Mouse (Mus musculus): ENCODE data around the gene Rtbdn. TPM values are rescaled to one million over a fixed set of nuclear protein-coding genes. Genes with fewer than 3 reads are reported as not detected.

Rtbdn gene
- total and polyA plus RNA-seq, 2 experiments from 2014 or later: 3.5 to 10.4 TPM

DNA sequence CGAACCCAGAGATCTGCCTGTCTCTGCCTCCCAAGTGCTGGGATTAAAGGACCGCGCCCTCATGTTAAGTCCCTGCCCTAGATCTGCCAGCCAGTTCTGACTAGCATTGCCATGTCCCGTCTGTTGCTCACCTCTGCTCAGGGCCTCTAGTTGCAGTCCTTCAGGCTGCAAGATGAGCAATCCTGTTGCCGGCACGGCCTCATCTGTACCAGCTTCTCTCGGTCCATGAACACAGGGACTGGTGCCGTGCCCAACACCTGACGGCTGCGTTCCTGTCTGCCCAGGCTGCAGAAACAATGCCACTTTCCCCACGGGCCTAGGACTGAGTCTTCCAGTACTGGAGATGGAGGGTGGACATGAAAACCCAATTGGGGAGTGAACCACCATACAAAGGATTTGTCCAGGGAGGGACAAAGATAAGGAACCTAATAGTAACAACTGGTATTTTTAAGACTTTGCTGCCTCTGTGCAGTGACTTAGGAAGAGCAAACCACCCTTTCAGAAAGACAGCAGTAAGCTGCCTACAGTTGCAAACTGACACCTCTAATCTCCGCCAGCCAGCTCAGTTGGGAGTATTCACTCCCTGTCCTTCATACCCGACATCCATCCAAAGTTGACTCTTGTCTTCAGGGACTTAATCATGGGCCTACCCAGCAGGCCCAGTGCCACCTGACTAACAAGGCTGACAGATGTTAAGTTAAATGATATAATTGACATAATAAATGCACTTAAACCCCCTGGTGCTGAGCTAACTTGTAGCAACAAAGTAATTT is 20.9 kb downstream of the Rtbdn start:
- whole genome bisulfite sequencing: 87% methylated on average over 13 of the region's 13 CpGs
- H3K4me2 ChIP-seq (ENCODE audit: low read depth): no peak overlapping the region
- no peaks in the 10 kb centered on the region for H3K9me3 ChIP-seq (ENCODE audit: low read length)
- no peak for ATAC-seq
- peaks cover 17% of the 10 kb centered on the region; the same call in 1 of the 2 replicates for H3K36me3 ChIP-seq (ENCODE audit: insufficient read depth)
- H3K4me3 ChIP-seq (ENCODE audit: low read depth, low read length): no peak overlapping the region
- H3K27me3 ChIP-seq (ENCODE audit: insufficient read depth, low read length): no peaks in the 10 kb centered on the region
- TF ChIP-seq CTCF (IDR thresholded peaks at IDR 0.05; ENCODE audit: low read depth): no peak
- H3K27ac ChIP-seq (ENCODE audit: low read depth, low read length): no peak overlapping the region
- DNase-seq: no peak
- H3K4me1 ChIP-seq (ENCODE audit: insufficient read depth): peaks cover 16% of the 10 kb centered on the region
- no peak overlapping the region for H3K9ac ChIP-seq

DNA sequence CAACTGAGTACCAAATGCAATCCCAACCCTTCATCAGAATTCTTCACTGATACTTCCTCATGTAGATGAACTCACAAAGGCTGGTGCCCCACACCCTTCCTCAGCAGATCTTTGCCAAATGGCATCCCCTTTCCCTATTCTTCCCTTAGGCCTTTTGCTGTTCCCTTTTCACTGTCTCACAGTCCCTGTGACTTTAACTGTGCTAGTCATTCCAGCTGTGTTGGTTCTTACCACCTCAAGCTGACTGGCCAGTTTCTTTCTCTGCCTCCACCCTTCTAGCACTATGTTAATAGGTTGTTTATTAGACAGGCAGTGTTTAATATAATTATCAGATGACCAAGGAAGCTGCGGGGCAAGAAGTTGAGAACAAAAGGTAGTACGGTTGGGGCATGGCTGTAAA is 21.9 kb downstream of the Rtbdn start:
- ATAC-seq (no peak), DNase-seq (peak; percentile 20)
- Histone ChIP-seq H3K9ac (peak overlapping the region; percentile 97), H3K9me3 (ENCODE audit: low read length) (no peaks in the 10 kb centered on the region), H3K27ac (ENCODE audit: low read depth, low read length) (peak overlapping the region; percentile 89), H3K4me3 (ENCODE audit: low read depth, low read length) (peak overlapping the region; percentile 85), H3K4me2 (ENCODE audit: low read depth) (peak overlapping the region; percentile 91), H3K27me3 (ENCODE audit: insufficient read depth, low read length) (no peaks in the 10 kb centered on the region), H3K36me3 (ENCODE audit: insufficient read depth) (peaks cover 26% of the 10 kb centered on the region), H3K4me1 (ENCODE audit: insufficient read depth) (peaks cover 16% of the 10 kb centered on the region)
- WGBS: 14% methylated on average over 2 of the region's 2 CpGs
- TF ChIP-seq CTCF (IDR thresholded peaks at IDR 0.05; ENCODE audit: low read depth): no peak

DNA sequence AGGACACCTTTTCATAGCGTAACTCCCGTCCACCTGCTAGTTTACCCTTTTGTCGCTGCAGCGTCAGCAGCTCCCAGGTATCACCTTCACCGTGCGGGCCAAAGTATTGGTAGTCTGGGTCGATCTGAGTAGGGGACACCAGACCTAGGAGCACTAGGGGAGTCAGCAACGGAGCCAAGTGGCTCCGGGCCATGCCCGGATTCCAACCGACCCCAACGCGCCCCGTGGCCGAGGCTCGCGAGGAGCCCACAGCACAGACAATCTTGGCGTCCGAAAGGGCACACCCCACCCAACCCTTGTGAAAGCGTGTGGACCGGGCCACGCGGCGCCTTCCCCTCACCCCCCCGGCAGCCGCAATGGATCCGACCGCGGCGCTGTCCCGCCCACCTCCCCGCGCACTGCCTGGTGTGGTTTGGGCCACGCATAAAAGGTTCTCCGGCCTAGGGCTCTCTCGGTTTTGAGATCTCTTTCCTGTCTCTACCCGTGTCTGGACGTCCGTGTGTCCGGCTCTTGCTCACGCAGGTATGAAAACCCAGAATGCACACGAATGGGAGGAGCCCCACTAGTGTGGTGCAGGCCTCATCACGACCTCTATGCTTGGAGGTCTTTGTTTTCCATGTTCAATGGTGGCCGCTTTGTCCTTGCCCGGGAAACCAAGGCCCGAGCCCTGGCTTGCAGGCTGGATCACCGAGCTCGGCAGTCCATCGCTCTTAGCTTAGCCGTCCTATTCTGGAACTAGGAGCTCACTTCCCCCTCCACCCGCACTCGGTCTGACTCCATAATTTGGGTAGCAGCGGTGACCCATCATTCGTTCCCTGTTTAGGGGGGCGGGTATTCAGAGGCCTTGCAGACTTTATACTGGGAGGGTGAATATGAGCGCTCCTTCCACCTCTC is 22.7 kb downstream of the Rtbdn start, which contains the start of the genes Gm49661, Prdx2 and Rnaseh2a:
Gene Gm49661, minus strand, starts transcription at position 193 of the 894 bp plus-strand sequence.
Gene Prdx2, plus strand, starts transcription at position 347 of the 894 bp plus-strand sequence.
Gene Rnaseh2a, minus strand, starts transcription at position 527 of the 894 bp plus-strand sequence.
- Histone ChIP-seq H3K36me3 (ENCODE audit: insufficient read depth) (peaks cover 28% of the 10 kb centered on the region), H3K4me2 (ENCODE audit: low read depth) (peak within 1 kb of the TSS; percentile 91), H3K9ac (peak within 1 kb of the TSS; percentile 97), H3K4me3 (ENCODE audit: low read depth, low read length) (peak within 1 kb of the TSS; percentile 85), H3K27me3 (ENCODE audit: insufficient read depth, low read length) (no peaks in the 10 kb centered on the region), H3K9me3 (ENCODE audit: low read length) (no peaks in the 10 kb centered on the region), H3K4me1 (ENCODE audit: insufficient read depth) (peaks cover 16% of the 10 kb centered on the region), H3K27ac (ENCODE audit: low read depth, low read length) (peak within 1 kb of the TSS; percentile 89)
- 0 out of 2 replicates have a peak, but pooled peaks have one; percentile 8 for TF ChIP-seq CTCF (IDR thresholded peaks at IDR 0.05; ENCODE audit: low read depth)
- DNase-seq (peak; percentile 92), ATAC-seq (peak; percentile 81)
- WGBS: 2% methylated on average over 56 of the region's 56 CpGs

- Histone ChIP-seq H3K27ac (ENCODE audit: low read depth, low read length) (peak overlapping the region; percentile 89), H3K4me1 (ENCODE audit: insufficient read depth) (peaks cover 10% of the 10 kb centered on the region), H3K4me2 (ENCODE audit: low read depth) (peak overlapping the region; percentile 91), H3K27me3 (ENCODE audit: insufficient read depth, low read length) (no peaks in the 10 kb centered on the region), H3K4me3 (ENCODE audit: low read depth, low read length) (peak overlapping the region; percentile 85), H3K9ac (peak overlapping the region; percentile 97), H3K36me3 (ENCODE audit: insufficient read depth) (peaks cover 32% of the 10 kb centered on the region), H3K9me3 (ENCODE audit: low read length) (no peaks in the 10 kb centered on the region)
- no peak for TF ChIP-seq CTCF (IDR thresholded peaks at IDR 0.05; ENCODE audit: low read depth)
- 5% methylated on average over 21 of the region's 21 CpGs for WGBS
- DNase-seq (no peak), ATAC-seq (no peak)
Observed at GRCm38 (mm10) chr8:84970135-84970790, 23.5 kb downstream of the Rtbdn start.

- peak overlapping the region; percentile 85 for H3K4me3 ChIP-seq (ENCODE audit: low read depth, low read length)
- peaks cover 32% of the 10 kb centered on the region for H3K36me3 ChIP-seq (ENCODE audit: insufficient read depth)
- peaks cover 9% of the 10 kb centered on the region; the same call in 1 of the 2 replicates for H3K4me1 ChIP-seq (ENCODE audit: insufficient read depth)
- peak overlapping the region; percentile 97 for H3K9ac ChIP-seq
- WGBS: 58% methylated on average over 5 of the region's 5 CpGs
- ATAC-seq (no peak), DNase-seq (no peak)
- H3K27me3 ChIP-seq (ENCODE audit: insufficient read depth, low read length): no peaks in the 10 kb centered on the region
- H3K4me2 ChIP-seq (ENCODE audit: low read depth): peak overlapping the region; percentile 91
- no peak for TF ChIP-seq CTCF (IDR thresholded peaks at IDR 0.05; ENCODE audit: low read depth)
- H3K27ac ChIP-seq (ENCODE audit: low read depth, low read length): 0 out of 2 replicates have a peak overlapping the region, but pooled peaks have one; percentile 10
- H3K9me3 ChIP-seq (ENCODE audit: low read length): no peaks in the 10 kb centered on the region
Observed at GRCm38 (mm10) chr8:84970913-84971312, 24.1 kb downstream of the Rtbdn start.

DNA sequence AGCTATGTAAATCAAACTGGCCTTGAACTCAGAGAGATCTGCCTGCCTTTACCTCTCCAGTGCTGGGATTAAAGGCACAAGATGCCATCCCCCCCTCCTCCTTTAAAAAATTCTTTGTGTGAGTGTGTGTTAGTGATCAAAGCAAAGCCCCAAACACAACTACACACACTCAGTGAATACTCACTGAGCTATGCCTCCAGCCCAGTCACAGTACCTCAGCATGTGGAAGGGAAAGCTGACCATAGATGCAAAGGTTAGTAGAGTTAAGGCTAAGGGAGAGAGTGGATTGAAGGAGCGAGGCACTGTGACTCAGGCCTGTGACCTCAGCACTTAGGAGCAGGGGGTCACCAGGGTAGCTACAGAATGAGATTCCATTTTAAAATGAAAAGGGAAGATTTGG is 26.3 kb downstream of the Rtbdn start:
- no peak overlapping the region for H3K4me3 ChIP-seq (ENCODE audit: low read depth, low read length)
- no peak for TF ChIP-seq CTCF (IDR thresholded peaks at IDR 0.05; ENCODE audit: low read depth)
- H3K9ac ChIP-seq: no peak overlapping the region
- H3K27me3 ChIP-seq (ENCODE audit: insufficient read depth, low read length): no peaks in the 10 kb centered on the region
- ATAC-seq (no peak), DNase-seq (no peak)
- peaks cover 32% of the 10 kb centered on the region for H3K36me3 ChIP-seq (ENCODE audit: insufficient read depth)
- H3K4me2 ChIP-seq (ENCODE audit: low read depth): no peak overlapping the region
- H3K9me3 ChIP-seq (ENCODE audit: low read length): no peaks in the 10 kb centered on the region
- no peak overlapping the region for H3K27ac ChIP-seq (ENCODE audit: low read depth, low read length)
- 90% methylated on average over 1 of the region's 1 CpGs for WGBS
- H3K4me1 ChIP-seq (ENCODE audit: insufficient read depth): peaks cover 13% of the 10 kb centered on the region; the same call in 1 of the 2 replicates
